Mouse (Mus musculus) lung, postnatal 14 days (tissue): Measurements from ENCODE around the gene Hrasls5.
A peak's percentile ranks its signal among the peaks of the same experiment; 100 is the strongest.

ENCODE experiments used
- DNase-seq: peaks from one replicate; pipeline ENCODE4 v3.0.0; 2021

Gene Hrasls5

DNA sequence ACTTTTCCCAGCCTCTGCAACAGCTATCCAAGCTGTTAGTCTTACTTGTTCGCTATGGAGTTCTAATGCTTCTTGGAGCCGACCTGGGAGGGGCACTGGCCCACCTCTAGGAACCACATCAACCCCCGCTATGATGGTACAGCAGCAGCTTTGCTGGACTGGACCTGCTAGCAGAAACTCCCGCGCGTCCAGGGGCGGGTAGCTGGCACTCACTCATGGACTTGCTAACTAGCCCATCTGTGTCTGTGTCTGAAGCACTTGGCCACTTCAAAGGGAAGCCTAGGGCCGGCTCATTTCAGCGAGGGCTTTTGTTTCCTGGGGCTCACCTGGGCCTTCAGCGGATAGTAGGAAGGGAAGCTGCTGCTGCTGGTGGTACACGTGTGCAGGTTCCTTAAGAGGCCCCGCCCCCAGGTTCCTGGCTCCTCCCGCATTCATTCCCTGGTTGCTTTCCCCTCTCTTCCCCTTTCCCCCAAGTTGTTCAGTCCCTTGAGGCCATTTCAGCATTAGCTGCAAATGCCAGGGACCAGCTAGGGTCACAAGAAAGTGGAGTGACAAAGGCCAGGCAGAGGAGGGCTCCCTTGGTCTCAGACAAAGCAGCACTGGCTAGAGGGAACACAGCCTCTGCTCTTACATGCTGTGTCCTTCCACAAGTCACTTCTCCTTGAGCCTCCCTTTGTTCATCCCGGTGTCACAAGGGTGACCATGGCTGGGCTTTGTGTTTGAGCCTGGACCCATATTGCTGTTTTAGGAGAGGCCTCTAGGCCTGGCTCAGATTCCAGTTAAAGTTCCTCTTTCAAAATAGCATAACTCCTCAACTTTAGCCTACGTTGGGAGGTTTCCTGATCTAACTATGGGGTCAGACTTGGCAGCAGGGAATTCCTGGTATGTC, 5.3 kb upstream of the Hrasls5 start, which contains the start of gene Lgals12:
TSS of gene Lgals12 (minus strand) at position 393 of the 889 bp plus-strand sequence.
- DNase-seq = peak; percentile 20

DNA sequence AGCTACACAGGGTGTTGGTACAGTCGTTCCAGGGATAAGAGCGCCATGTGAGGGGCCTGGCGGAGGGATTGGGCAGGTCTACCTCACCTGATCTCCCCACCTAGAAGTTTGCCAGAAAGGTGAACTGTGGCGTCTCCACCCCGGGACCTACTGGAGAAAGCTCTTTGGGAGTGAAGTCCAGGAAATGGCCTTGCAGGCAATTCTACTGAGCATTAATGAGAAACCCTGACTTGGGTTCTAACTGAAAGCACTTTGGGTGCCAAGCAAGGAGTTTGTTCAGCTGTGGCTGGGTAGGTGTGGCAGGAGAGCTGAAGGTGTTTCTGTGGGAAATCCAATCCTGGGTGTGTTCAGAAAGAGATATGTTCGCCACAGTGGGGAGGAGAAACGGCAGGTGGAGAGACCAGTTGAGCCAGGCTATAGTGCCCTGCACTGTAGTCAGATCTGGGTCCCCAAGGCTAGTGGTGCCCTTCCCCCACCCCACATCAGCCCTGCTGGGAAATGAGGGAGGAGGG, 4.6 kb upstream of the Hrasls5 start:
- DNase-seq = no peak

DNA sequence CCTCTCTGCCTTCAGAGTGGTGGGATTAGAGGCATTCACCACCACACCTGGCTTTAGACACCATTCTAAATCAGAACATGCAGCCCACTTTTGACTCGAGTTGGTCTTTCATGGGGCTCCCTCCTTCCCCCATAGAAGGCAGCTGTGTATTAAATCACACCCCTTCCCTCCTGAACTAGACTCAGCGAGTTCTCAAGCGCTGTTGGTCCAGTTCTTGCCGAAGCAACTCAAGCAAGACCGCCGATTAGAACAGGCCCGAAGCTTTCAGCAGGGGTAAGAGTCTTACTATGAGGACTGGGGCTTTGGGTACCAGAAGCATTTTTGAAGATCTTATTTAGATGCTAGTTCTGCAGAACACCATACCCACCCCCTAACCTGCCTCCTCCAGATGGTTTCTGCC, 810 bp downstream of the Hrasls5 start:
- no peak for DNase-seq

DNA sequence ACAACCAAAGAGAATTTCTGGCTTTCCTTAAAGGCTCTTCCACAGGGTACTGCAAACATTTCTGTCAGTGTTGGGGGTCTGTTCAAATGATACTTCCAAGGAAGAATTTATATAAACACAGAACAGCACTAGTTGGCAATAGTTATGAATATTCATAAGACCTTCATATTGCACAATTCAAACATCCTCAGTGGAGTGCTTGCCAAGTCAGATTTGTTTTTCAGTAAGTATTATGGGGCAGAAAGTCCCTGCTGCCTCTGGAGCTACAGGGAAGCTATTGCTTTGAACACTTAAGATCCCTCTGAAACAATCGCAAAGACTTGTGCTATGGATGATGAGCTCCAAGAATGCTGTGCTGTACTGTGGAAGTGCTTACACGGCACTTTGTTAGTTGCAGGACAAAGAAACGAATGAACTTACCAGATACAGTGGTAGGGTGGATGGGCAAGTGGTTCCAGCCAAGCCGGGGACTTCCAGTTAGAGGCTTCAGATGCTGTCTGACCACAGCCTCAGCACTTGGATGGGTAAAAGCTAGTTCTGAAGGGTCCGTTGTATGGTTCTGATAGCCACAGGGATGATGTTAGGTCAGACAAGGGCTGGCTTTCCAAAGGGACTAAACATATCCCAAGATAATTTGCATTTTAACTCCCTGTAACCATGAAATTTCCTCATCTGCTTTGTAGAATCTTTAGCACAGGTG, 4.0 kb downstream of the Hrasls5 start:
- DNase-seq = no peak

GRCm38 (mm10) chr19:7617085-7617484, 4.7 kb downstream of the Hrasls5 start:
- DNase-seq = no peak

DNA sequence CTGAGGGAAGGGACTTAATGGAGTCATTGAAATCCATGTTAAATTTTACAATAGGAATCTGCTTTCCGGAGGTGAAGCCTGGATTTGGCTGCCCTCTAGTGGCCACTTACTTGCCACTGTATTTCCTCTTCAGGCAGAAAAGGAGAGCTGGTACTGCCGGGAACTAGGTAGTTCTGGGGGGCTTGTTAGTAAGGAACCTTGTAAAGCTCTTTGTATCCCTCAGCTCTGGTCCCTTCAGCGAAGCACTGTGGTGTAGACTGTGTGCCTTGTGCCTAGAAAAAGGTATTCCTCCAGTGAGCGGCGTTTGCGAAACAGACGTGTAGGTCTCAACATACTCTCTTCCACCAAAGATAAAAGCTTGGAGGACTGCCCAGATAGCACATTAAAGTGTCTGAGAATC, 5.4 kb downstream of the Hrasls5 start:
- peak; percentile 78 for DNase-seq

DNA sequence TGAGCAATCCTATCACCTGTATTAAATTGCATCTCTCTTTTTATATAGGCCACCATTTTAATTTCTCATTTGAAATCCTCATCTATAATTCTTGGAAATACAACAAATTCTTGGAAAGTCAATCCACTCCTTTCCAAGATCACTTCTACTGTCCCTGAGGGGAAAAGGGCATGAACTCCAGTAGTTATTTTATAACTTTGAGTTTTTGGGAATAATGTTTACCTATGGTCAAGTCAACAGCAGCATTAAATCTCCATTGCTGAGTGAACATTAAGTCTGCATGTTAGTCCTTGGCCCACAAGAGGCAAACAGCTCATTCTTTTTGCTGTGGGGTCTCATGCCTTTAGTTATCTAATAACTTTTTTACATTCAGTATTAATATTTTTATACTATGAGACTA, 20.7 kb downstream of the Hrasls5 start:
- DNase-seq = no peak

GRCm38 (mm10) chr19:7633786-7634185, 21.4 kb downstream of the Hrasls5 start:
- no peak for DNase-seq

GRCm38 (mm10) chr19:7648913-7649666, 36.7 kb downstream of the Hrasls5 start:
- DNase-seq = no peak

- no peak for DNase-seq
Measured at GRCm38 (mm10) chr19:7672033-7672432, 59.7 kb downstream of the Hrasls5 start.

- DNase-seq = no peak
Measured at GRCm38 (mm10) chr19:7687988-7688387, 75.6 kb downstream of the Hrasls5 start.
